Mouse (Mus musculus) intestine, embryonic 15.5 days (tissue): ENCODE data around the gene H2-K1. TPM values are rescaled to one million over a fixed set of nuclear protein-coding genes. Genes with fewer than 3 reads are reported as not detected.

ENCODE experiments used
- ATAC-seq: fragments of 200-750 bp; cut with Nextera tagmentation; 2 replicates; pipeline ENCODE4 v1.8.0; 2017; ENCODE audit warnings: moderate TSS enrichment, moderate library complexity
- H3K27ac ChIP-seq: fragments of 300-500 bp; sonication (generic); 2 replicates; pipeline ENCODE4 v1.5.1; 2015; ENCODE audit warnings: mild to moderate bottlenecking, inconsistent platforms
- H3K27me3 ChIP-seq: fragments of 300-500 bp; sonication (generic); replicated peaks from 2 replicates; pipeline ENCODE4 v1.6.1; 2015; ENCODE audit warnings: inconsistent platforms
- H3K36me3 ChIP-seq: fragments of 300-500 bp; sonication (generic); 2 replicates; pipeline ENCODE4 v1.6.1; 2015; ENCODE audit warnings: inconsistent platforms
- H3K4me1 ChIP-seq: fragments of 300-500 bp; sonication (generic); replicated peaks from 2 replicates; pipeline ENCODE4 v1.6.1; 2015; ENCODE audit warnings: inconsistent platforms
- H3K4me2 ChIP-seq: fragments of 300-500 bp; sonication (generic); replicated peaks from 2 replicates; pipeline ENCODE4 v1.6.1; 2015; ENCODE audit warnings: mild to moderate bottlenecking, inconsistent platforms
- H3K4me3 ChIP-seq: fragments of 300-500 bp; sonication (generic); replicated peaks from 2 replicates; pipeline ENCODE4 v1.5.1; 2015; ENCODE audit warnings: inconsistent platforms
- H3K9ac ChIP-seq: fragments of 300-500 bp; sonication (generic); 2 replicates; pipeline ENCODE4 v1.6.1; 2015; ENCODE audit warnings: inconsistent platforms
- H3K9me3 ChIP-seq: fragments of 300-500 bp; sonication (generic); 2 replicates; pipeline ENCODE4 v1.6.1; 2016; ENCODE audit warnings: inconsistent platforms
- WGBS: fragments of 180-500 bp; shearing (Covaris S2); methylation state at CpG from one replicate; pipeline ENCODE4 v1.1.7; 2015; 5-methylcytosine and 5-hydroxymethylcytosine counted together
- polyA plus RNA-seq: library from polyadenylated mRNA; unstranded; fragments of >200 nt; fragmentation: Nextera tagmentation; extraction: Ambion mirVana; gene quantifications from 2 replicates; pipeline ENCODE4 v1.2.1, GENCODE M21; 2015

H2-K1 gene
- 190 and 264 TPM in 2 replicates for polyA plus RNA-seq

DNA sequence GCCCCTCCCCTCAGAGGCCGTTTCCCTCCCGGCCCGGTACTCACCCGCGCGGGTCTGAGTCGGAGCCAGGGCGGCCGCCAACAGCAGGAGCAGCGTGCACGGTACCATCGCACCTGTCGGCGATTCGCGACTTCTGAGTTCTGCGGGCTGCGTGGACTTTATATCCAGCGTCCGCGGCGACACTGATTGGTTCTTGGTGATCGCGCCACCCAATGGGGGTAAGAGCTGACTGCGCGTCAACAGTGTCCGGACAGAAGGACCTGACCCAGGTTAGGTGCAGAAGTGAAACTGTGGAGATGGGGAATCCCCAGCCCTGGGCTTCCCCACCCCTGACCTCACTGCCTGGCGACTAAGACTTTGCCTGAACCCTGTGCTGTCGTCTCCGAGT is at the start of gene H2-K1:
TSS of gene H2-K1 (minus strand) at position 198 of the 388 bp plus-strand sequence.
- 0 out of 2 replicates have a peak, but pooled peaks cover 5% of the 10 kb centered on the region for H3K27me3 ChIP-seq
- H3K36me3 ChIP-seq = no peaks in the 10 kb centered on the region
- WGBS = under 1% methylated on average over 30 of the region's 30 CpGs

DNA sequence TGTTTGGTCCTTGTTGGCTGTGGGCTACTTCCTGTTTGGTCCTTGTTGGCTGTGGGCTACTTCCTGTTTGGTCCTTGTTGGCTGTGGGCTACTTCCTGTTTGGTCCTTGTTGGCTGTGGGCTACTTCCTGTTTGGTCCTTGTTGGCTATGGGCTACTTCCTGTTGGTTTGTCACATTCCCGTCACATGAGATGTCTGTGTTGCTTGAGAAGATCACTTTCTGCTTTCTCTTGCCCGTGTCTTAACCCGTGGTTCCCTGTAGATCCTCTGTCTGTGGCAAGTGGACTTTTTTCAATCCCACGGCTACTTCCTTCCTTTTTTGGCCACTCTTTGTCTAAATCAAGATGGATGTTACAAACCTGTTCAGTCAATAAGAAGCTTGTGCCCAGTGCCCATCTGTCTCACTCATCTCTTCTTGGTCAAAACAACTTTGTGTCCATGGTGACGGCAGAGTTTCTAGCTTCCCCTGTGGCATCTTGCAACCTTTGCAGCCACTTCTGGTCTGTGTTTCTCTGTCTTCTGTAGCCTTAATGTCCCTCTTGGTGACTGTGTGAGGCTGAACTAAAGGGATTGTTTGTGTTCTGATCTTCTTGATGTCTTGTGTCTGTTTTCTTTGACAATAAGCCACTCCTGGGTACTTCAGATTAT is 47.4 kb upstream of the H2-K1 start:
- Histone ChIP-seq H3K27ac (no peak overlapping the region), H3K36me3 (no peaks in the 10 kb centered on the region), H3K4me1 (no peaks in the 10 kb centered on the region), H3K4me2 (no peak overlapping the region), H3K4me3 (no peak overlapping the region), H3K9me3 (no peaks in the 10 kb centered on the region), H3K27me3 (0 out of 2 replicates have a peak, but pooled peaks cover 5% of the 10 kb centered on the region), H3K9ac (no peak overlapping the region)
- no peak for ATAC-seq
- 95% methylated on average over 5 of the region's 5 CpGs for WGBS

More for the DNA sequence above, at the start of gene H2-K1:
- Histone ChIP-seq H3K4me3 (peak within 1 kb of the TSS; percentile 58), H3K9ac (peak within 1 kb of the TSS; percentile 58), H3K4me2 (peak within 1 kb of the TSS; percentile 99), H3K4me1 (peaks cover 9% of the 10 kb centered on the region; the same call in 1 of the 2 replicates), H3K27ac (peak within 1 kb of the TSS; percentile 29), H3K9me3 (no peaks in the 10 kb centered on the region)
- peak; percentile 97 for ATAC-seq

DNA sequence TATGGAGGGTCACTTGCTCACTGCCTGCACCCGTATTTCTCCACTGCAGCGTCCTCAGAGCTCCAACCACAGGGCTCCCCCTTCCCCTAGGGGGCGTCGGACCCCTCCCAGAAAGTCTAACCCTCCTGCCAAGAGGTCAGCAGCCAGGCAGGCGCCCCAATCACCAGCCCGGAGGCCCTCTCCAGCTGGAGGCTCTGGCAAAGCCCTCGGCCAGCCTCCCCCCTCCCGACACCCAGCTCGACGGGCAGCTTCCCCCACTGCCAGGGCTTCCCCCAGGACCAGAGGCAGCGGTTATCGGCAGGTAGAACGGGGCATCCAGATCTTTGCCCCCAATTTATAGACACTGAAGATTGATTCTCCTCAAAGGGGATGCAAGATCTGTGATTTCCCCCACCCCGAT is 45.8 kb upstream of the H2-K1 start:
- ATAC-seq = no peak
- Histone ChIP-seq H3K9ac (no peak overlapping the region), H3K4me3 (no peak overlapping the region), H3K36me3 (no peaks in the 10 kb centered on the region), H3K27me3 (0 out of 2 replicates have a peak, but pooled peaks cover 5% of the 10 kb centered on the region), H3K4me2 (no peak overlapping the region), H3K4me1 (peaks cover 6% of the 10 kb centered on the region; the same call in 1 of the 2 replicates), H3K27ac (no peak overlapping the region), H3K9me3 (no peaks in the 10 kb centered on the region)
- 79% methylated on average over 14 of the region's 14 CpGs for WGBS

DNA sequence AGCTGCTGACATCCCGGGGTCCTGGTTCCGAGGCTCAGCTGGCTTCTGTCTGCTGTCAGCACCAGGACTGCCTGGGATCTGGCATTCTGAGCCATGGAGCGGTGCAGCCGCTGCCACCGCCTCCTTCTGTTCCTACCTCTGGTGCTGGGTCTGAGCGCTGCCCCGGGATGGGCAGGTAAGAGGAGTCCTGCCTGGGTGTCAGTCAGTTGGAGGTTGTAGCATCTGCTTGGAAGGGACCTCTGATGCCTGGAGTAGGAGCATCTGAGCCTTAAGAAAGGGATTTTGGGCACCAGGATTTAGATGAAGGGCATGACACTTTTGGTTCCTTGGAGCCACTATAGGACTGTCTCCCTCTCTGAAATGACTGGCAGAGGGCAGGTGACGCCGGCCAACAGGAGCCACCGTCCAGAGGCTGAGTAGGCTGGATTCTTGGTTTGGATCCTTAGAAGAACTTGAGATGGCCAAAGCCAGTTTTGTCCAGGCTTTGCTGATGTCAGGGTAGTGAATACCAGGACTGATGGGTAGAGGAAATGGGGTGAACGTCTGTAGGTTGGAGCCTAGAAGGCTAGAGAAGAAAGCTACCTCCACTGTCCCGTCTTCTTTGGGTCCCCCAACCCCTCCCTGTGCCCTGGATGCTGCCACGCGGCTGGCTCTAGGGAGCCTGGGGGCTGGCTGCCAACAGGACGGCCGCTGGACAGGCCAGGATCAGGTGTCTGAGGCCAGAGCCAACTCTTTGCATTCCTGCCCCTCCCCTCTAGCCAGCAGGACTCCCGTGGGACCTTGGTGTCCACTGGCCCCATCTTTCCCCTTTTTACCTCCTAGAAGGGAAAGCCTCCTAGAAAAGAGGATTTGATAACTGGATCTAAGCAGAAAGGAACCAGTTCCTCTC is 39.7 kb upstream of the H2-K1 start:
- Histone ChIP-seq H3K4me2 (peak overlapping the region; percentile 57), H3K9me3 (no peaks in the 10 kb centered on the region), H3K27me3 (peaks cover 12% of the 10 kb centered on the region), H3K36me3 (peaks cover 14% of the 10 kb centered on the region), H3K4me3 (0 out of 2 replicates have a peak overlapping the region, but pooled peaks have one; percentile 11), H3K4me1 (peaks cover 26% of the 10 kb centered on the region), H3K9ac (no peak overlapping the region), H3K27ac (no peak overlapping the region)
- WGBS = 25% methylated on average over 17 of the region's 17 CpGs
- 0 out of 2 replicates have a peak, but pooled peaks have one; percentile 18 for ATAC-seq

DNA sequence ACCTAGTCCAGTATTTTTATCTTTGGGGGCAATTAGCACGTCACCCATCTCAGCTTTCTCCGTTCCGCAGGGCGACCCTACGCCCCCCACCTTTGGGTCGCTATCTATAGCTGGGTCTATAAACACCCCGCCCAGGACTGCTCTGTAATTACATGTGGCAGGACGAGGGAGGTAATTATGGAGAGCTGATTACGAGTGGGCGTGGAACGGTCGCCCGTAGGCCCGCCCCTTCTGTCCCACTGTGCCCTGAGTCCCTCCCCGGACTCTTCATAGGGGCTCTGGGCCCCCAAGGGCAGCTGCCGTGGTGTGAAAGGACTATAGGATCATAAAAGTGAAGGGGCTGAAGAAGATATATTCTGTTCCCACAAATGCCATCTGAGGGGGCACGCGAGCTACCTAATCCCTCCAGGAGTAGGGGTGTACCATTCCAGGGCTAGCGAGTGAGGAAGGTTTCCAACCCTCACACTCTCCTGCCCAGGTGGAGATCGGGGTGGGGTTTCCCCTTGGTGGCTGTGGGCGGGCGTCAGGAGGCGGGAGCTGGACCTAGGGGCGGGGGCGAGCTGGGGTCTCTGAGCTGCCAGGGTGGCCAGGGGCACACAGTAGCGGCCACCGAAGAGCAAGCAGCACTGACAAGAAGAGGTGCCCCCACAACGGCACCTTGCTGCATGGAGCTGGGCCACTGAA is 38.9 kb upstream of the H2-K1 start, which contains the start of gene Col11a2:
TSS of gene Col11a2 (plus strand) at position 560 of the 684 bp plus-strand sequence.
- Histone ChIP-seq H3K4me1 (peaks cover 26% of the 10 kb centered on the region), H3K4me2 (peak within 1 kb of the TSS; percentile 57), H3K27ac (no peak within 1 kb of the TSS), H3K9me3 (no peaks in the 10 kb centered on the region), H3K4me3 (peak within 1 kb of the TSS; percentile 11), H3K36me3 (peaks cover 18% of the 10 kb centered on the region), H3K9ac (0 out of 2 replicates have a peak within 1 kb of the TSS, but pooled peaks have one; percentile 17), H3K27me3 (peaks cover 12% of the 10 kb centered on the region)
- peak; percentile 72 for ATAC-seq
- WGBS = 6% methylated on average over 28 of the region's 28 CpGs

DNA sequence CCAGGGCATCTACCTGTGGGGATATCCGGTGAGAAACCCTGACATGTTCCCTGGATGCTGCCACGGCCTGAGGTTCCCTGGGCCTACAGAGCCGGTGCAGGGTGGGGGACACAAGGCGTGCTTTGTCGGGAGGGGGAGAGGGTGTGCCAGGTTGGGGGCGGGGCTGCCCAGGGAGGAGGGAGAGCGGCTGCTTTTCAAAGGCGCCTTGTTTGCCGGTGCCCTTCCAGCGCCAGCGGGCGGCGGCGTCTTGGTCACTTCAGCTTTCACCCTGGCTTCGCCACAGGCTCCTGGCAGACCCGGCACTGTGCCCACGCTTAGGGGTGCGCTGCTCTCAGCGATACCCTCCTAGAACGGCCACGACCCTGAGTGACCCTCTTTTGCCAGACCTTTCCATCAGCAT is 38.3 kb upstream of the H2-K1 start:
- 14% methylated on average over 21 of the region's 21 CpGs for WGBS
- peak overlapping the region; percentile 11 for H3K4me3 ChIP-seq
- 0 out of 2 replicates have a peak overlapping the region, but pooled peaks have one; percentile 17 for H3K9ac ChIP-seq
- ATAC-seq = peak; percentile 40; the same call in 1 of the 2 replicates
- no peak overlapping the region for H3K27ac ChIP-seq
- peaks cover 20% of the 10 kb centered on the region for H3K36me3 ChIP-seq
- H3K4me2 ChIP-seq = peak overlapping the region; percentile 57
- peaks cover 12% of the 10 kb centered on the region for H3K27me3 ChIP-seq
- H3K4me1 ChIP-seq = peaks cover 29% of the 10 kb centered on the region
- no peaks in the 10 kb centered on the region for H3K9me3 ChIP-seq

DNA sequence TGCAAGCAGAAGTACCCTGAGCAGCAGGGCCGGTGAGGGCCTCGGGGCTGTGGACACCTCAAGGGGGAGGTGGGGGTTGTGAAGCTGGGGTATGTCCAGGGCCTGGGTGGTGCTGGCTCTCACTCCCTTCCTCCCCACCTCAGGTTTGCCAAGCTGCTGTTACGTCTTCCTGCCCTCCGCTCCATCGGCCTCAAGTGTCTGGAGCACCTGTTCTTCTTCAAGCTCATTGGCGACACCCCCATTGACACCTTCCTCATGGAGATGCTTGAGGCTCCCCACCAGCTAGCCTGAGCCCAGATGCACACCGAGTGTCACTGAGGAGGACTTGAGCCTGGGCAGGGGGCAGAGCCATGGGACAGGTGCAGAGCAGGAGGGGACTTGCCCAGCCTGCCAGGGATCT is 37.1 kb upstream of the H2-K1 start:
- peaks cover 39% of the 10 kb centered on the region for H3K4me1 ChIP-seq
- peaks cover 7% of the 10 kb centered on the region for H3K27me3 ChIP-seq
- H3K4me3 ChIP-seq = no peak overlapping the region
- H3K36me3 ChIP-seq = peaks cover 20% of the 10 kb centered on the region
- H3K27ac ChIP-seq = no peak overlapping the region
- ATAC-seq = no peak
- WGBS = 87% methylated on average over 7 of the region's 7 CpGs
- H3K9ac ChIP-seq = no peak overlapping the region
- H3K9me3 ChIP-seq = no peaks in the 10 kb centered on the region
- H3K4me2 ChIP-seq = no peak overlapping the region

DNA sequence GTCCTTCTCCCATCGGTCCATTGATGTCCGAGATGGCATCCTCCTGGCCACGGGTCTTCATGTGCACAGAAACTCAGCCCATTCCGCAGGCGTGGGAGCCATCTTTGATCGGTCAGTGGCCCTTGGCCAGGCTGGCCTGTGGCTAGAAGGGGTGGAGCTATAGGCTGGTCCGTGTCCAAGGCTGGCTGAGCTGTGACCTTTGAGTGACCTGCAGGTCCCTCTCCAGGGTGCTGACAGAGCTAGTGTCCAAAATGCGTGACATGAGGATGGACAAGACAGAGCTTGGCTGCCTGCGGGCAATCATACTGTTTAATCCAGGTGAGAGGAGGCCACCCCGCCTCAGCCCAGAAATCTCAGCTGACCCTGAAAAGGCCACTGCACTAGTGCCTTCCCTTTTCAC is 36.5 kb upstream of the H2-K1 start:
- WGBS = 78% methylated on average over 10 of the region's 10 CpGs
- no peak overlapping the region for H3K4me3 ChIP-seq

DNA sequence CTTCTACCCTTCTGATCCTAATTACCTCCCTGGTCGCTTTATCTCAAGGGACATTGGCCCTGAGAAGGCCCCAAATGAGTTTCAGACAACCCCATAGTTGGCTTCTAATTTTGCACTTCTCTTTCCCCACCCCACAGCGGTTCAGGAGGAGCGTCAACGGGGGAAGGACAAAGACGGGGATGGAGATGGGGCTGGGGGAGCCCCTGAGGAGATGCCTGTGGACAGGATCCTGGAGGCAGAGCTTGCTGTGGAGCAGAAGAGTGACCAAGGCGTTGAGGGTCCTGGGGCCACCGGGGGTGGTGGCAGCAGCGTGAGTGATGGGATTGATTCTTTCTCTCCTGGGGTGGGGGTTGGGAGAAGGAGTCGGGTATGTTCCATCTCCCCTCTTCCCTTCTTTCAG is 35.4 kb upstream of the H2-K1 start:
- no peaks in the 10 kb centered on the region for H3K9me3 ChIP-seq
- ATAC-seq = no peak
- H3K4me1 ChIP-seq = peaks cover 33% of the 10 kb centered on the region
- H3K9ac ChIP-seq = no peak overlapping the region
- H3K4me3 ChIP-seq = no peak overlapping the region
- peaks cover 20% of the 10 kb centered on the region for H3K36me3 ChIP-seq
- peaks cover 5% of the 10 kb centered on the region for H3K27me3 ChIP-seq
- 88% methylated on average over 9 of the region's 9 CpGs for whole genome bisulfite sequencing
- no peak overlapping the region for H3K4me2 ChIP-seq
- no peak overlapping the region for H3K27ac ChIP-seq

More for the DNA sequence above, 36.5 kb upstream of the H2-K1 start:
- Histone ChIP-seq H3K27me3 (peaks cover 7% of the 10 kb centered on the region), H3K9me3 (no peaks in the 10 kb centered on the region), H3K9ac (no peak overlapping the region), H3K4me1 (peaks cover 39% of the 10 kb centered on the region), H3K4me2 (no peak overlapping the region), H3K36me3 (peaks cover 20% of the 10 kb centered on the region), H3K27ac (no peak overlapping the region)
- no peak for ATAC-seq

DNA sequence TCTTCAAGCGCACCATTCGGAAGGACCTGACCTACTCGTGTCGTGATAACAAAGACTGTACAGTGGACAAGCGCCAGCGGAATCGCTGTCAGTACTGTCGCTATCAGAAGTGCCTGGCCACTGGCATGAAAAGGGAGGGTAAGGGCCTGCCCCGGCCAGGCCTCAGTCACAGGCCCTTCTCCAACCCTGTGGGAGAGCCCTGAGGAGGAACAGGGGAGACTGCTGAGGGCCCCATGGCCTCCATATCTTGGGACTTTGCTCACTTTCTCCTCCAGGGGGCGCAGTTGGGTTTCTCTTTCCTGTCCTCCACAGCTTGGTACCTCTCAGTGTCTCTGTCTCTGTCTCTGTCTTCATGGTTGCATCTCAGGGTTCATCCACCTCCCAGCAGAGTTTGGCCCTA is 33.9 kb upstream of the H2-K1 start:
- Histone ChIP-seq H3K27ac (no peak overlapping the region), H3K27me3 (no peaks in the 10 kb centered on the region; the same call in 1 of the 2 replicates), H3K36me3 (peaks cover 21% of the 10 kb centered on the region), H3K4me1 (peaks cover 38% of the 10 kb centered on the region), H3K9me3 (no peaks in the 10 kb centered on the region), H3K4me2 (no peak overlapping the region), H3K4me3 (no peak overlapping the region), H3K9ac (no peak overlapping the region)
- 82% methylated on average over 10 of the region's 10 CpGs for WGBS
- ATAC-seq = no peak

DNA sequence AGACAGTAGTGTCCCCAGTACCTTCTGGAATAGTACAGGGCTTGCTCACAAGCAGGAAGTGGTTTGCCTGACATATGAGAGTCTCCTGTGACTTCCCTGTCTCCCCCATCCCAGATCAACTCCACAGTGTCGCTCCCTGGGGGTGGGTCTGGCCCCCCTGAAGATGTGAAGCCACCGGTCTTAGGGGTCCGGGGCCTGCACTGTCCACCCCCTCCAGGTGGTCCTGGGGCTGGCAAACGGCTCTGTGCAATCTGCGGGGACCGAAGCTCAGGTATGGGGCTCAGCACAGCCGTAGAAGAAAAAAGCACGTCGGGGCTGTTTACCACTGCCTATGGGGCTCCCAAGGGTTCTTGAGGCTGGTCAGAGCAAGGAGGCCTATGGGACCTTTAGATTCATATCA is 33.3 kb upstream of the H2-K1 start:
- H3K4me2 ChIP-seq = peak overlapping the region; percentile 93
- no peak overlapping the region for H3K27ac ChIP-seq
- H3K27me3 ChIP-seq = no peaks in the 10 kb centered on the region; the same call in 1 of the 2 replicates
- no peak for ATAC-seq
- WGBS = 89% methylated on average over 9 of the region's 9 CpGs
- no peaks in the 10 kb centered on the region for H3K9me3 ChIP-seq
- peaks cover 26% of the 10 kb centered on the region for H3K36me3 ChIP-seq
- H3K4me3 ChIP-seq = no peak overlapping the region
- H3K9ac ChIP-seq = no peak overlapping the region
- peaks cover 38% of the 10 kb centered on the region for H3K4me1 ChIP-seq
